Mouse (Mus musculus): ENCODE results near the gene Sesn2. TPM values are rescaled to one million over a fixed set of nuclear protein-coding genes. Genes with fewer than 3 reads are reported as not detected.

Gene Sesn2
- polyA plus RNA-seq, 1 experiment: 10.1 TPM

DNA sequence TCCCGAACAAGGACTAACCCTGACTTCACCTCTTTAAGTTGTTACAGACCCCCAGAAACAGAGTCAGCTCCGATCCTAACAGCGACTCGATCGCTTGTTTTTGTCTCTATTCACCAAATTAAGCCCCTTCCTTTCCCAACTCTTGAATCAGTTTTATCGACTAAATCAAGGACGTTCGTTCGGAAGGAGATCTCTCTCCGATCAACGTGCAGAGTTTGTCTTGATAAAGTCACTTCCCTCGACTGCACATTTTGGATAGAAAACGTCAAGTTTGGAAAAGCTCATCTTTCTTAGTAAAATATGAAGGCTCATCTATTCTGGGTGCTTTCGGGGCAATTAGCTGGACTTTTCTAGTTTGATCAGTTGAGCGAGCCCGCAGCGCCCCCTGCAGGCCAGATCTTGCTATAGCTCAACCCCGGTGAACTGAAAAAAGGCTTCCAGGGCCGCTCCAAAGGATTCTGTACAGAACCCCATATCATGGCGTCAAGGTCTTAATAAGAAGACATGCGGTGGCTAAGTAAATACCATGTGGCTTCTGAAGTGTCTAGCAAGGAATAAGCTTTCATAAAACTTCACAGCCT, 4.3 kb upstream of the Sesn2 start:
- DNase-seq (ENCODE audit: low spot score): peak; percentile 68

DNA sequence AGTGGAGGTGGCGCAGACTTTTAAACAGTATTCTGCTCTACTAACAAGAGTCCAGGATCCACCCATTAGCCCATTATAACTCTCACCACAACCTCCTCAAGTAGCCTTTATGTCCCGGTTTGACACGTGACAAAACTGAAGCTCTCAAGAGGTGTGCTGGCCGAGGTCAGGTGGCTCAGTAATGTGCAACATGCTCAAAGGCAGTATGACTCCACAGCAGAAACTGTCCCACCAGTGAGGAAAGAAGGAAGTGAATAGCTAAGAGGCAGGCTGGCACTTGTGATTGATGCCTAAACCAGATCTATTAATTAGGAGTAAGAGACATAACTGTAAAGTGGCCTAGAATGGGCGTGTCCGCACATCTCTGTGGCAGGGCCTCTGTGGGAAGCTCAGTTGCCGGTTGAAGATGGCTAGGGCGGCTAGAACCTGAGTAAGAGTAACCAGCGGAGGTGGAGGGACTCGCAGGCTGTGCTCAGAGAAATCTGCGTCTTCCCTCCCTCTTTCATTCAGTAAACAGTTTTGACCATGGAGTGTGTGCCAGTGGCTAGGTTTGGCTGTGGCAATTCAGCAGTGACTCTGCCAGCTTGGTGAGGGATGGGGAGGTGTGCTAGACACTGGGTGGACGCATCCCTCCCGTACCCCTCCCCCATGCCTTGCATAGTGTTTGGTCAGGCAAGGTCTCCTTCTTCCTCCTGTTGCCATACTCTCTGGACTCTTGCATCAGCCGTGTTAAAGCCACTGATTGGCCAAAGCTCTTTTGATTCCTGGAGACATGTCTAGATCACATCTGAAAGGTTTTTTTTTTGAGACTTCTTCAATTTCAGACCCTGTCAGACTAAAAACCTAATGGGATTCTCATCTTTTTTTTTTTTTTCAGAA, 3.3 kb upstream of the Sesn2 start:
- no peak for DNase-seq (ENCODE audit: low spot score)

DNA sequence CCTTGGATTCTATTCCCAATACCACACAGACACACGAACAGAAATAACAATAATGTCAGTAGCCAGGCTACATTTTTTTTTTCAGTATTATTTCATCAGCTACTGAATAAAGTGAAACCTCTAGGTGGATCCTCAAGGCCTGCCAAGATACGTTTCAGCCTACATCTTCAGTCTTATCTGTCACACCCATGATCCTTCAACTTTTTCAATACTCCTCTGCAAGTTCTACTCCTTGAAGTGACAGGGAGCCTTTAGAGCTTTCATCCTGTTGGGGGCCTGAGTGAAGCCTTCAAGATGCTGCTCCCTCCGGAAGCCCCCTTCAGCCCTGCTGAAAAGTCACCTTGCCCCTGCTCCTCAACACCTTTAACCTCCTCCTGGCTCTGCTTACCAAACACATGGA, 1.8 kb upstream of the Sesn2 start:
- no peak for DNase-seq (ENCODE audit: low spot score)

DNA sequence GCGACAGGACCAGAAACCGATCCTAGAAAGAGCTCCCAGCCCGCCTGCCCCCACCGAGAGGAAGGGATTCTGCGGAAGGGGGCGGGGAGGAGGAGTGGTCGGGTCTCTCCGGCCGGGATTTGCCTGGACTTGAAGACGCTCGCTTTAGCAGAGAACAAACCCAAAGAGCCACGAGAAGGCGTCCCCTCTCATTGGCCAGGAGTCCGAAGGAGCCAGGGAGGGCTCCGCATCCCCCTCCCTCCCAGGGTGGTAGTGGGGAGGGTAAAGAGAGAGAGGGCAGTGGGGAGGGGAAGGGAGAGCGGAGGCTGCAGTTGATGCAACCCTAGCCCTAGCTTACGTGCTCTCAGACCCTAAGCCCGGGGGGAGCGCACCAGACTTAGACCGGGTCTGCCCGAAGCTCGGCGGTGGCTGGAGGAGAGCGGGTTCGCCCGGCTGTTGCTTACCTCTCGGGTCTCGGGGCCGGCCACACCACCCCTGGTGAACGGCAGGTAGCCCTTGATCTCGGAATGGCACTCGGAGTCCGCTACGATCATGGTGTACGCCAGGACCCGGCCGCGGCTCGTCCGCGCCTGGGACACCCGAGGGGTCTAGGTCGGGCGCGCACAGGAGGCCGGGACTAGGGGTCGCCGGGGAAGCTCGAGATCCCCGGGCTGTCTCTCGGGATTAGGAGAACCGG, 542 bp downstream of the Sesn2 start:
- peak; percentile 68 for DNase-seq (ENCODE audit: low spot score)

DNA sequence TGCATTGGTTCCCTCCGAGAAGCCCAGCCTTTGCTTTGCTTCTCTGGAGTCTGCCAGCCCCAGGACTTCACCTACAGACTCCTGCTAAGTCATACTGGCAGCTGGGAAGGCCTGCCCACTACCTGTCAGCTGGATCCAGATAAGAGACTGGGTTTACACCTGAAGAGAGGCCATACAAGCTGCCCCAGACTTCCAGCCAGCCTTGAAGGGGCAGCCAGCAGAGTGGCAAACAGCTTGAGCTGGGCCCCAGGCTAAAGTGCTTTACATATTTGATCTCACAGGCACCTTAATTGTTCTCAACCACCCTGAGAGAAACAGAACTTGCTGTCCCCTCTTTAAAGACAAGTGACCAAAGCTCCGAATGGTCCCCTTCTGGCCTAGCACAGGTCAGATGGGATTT, 3.1 kb downstream of the Sesn2 start:
- no peak for DNase-seq (ENCODE audit: low spot score)

DNA sequence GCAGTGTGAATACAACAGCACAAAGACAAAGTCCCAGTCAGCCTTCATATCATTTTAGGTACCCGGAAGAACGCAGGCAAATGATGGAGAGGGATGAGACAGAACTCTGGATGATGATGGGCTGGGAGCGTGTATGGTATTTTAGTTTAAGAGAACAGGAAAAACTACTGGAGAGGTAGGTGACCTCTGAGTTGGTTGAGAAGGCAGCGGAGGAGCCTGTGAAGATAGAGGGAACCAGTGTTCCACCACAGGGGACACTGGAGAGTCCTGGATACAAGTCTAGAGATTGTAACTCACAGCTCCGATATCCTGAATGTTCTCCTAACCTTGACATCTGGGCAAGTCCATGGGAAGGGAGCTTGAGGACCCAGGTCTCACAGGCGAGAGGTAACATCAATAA, 4.1 kb downstream of the Sesn2 start:
- no peak for DNase-seq (ENCODE audit: low spot score)

DNA sequence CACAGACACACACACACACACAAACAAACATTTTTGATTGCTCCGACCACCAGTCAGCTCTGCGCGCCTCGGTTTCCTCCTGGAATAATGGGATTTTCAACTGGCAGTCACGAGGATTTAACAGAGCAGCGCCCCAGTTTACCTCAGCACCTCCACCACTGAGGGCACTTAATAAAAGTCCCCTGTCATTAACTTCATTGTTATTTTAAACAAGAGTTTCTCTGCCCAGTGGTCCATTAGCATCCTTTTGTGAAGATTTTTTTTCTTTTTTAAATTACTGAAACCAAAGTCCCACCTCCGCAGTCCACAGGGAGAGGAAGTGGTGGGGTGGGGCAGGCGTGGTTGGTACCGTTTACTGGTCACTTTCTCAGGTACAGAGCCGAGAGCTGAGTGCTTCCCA, 4.5 kb downstream of the Sesn2 start:
- no peak for DNase-seq (ENCODE audit: low spot score)

DNA sequence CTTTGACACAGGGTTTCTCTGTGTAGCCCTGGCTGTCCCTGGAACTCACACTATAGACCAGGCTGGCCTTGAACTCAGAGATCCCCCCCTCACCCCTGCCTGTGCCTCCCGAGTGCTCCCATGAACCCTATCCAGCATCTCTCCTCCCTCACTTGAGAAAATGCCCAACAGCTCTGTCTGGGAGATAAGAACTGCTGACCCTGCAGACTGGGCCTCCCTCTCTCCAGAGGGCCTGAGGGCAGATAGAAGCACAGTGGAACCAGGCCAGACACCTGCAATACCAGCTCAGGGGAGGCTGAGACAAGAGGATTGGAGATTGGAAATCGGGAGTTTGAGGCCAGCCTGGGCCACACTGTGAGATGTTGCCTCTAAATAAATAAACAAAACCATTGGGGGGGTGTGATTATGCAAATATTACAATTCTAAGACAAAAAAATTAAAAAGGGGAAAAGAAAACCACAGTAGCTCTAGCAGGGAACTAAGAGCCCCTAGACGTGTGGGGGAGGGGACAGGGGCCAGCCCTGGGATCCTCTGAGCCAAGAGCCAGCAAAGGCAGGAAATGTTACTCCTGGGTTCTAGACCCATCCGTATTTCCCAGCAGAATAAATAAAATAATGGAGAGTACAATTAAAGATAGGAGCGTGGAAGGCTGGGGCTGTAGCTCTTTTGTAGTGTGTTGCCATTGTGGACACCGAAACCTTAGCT, 5.1 kb downstream of the Sesn2 start:
- no peak for DNase-seq (ENCODE audit: low spot score)

DNA sequence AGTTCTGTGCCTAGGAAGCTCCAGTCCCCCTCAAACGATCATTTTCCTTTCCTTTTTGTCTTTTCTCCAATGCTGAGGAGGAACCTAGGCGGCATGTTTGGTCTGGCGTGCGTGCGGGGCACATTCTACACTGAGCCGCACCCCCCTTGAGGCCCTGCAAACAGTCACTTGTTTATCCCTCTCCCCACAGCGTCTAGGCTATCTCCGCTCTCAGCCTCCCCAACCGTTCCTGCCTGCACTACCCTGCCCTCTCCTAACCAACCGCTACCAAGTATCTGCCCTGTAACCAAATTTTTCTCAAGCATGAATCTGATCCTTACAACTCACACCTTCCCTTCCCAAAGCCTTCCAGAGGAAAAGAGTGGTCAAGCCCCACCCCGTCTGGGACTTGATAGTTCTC, 7.0 kb downstream of the Sesn2 start:
- DNase-seq (ENCODE audit: low spot score): no peak

DNA sequence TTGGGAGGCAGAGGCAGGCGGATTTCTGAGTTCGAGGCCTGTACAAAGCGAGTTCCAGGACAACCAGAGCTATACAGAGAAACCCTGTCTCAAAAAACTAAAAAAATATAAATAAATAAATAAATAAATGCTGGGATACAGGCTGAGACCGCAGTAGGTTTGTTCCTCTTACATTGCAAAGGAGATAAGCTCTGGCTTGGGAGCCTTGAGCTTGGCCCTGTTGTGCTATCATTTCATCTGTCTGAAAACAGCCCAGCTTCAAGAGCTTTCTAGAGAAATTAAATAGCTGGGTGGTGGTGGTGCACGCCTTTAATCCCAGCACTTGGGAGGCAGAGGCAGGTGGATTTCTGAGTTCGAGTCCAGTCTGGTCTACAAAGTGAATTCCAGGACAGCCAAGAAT, 8.7 kb downstream of the Sesn2 start:
- DNase-seq (ENCODE audit: low spot score): no peak

DNA sequence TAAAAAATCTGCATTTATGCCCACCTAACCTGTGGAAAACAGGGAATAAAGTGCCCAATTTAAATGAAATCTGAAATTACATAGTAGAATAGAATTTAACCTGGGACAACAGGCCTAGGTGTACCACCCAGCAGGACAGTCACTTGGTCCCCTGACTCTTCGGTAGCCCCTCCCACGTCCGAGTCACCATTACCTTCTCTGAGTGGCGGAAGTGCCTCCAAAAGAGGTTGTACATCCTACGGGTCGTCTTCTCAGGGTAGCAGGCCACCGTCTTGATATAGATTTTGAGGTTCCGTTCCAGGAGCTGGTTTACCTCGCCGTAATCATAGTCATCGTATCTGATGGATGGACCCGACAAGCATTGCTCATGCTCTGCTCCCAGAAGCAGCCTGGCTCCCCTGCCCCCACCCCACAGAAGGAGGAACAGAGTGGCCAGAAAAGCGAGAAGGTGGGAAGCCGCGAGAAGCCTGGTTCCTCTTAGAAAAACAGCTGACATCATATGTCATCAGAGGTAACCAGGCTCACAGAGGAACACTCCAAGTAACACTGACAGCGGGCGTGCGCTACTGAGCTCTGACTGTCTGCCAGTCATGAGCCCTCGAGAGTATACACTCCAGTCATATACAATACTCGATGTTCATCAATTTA, 15.9 kb downstream of the Sesn2 start:
- DNase-seq (ENCODE audit: low spot score): no peak

DNA sequence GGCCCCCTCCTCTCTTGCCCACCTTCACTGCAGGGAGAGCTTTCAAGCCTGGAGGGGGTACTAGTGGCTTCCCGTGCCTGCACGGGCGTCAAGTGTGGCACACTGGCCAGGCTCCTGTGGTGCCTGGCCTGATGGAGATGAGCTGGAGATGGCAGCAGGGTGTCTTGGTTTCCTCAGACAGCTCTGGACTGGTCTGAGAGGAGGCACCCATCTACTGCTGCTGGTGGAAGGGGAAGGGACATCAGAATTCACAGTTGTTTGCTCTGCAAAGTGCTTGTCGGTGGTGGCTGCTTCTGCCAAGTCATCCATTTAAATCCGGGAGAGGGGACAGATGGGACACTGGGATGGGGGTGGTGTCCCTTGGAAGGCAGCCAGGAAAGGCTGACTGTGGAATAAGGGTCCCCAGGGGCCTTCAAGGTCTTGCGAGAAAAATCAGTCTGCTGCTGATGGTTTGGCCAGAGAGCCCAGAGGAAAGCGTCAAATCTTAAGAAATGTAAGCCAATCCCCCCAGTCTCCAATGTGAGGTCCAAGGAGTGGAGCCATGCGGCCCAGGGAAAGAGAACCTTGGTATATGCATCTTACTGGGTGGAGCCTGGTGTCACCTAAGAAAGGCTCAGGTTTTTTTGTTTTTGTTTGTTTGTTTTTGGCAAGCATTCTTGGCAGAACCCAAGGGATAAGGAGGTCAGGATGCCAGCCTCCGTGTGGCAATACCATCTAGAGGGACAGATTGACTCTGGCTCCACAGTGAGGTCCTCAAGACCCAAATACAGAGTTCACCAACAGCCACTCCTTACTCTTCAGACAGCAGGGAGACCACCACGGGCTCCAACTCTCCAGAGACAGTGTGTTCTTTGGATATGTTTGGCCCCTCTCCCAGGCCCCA, 17.9 kb downstream of the Sesn2 start:
- DNase-seq (ENCODE audit: low spot score): no peak

DNA sequence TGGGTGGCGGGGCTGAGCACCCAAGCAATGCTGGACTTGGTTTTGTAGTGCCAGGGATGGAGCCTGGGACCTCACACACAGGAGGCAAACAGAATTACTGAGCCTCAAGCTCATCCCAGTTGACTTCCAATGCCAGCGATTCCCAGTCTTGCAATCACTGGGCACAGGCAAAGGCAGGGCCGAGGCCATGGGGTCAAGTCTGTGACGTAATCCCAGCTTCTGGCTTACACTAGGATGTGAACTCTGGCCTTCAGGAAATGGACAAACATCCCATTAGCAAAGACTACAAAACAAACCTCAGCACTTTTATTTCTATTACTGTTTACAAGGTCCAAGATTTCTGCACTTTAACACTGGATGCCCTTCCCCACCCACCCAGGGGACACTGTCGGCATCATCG, 18.6 kb downstream of the Sesn2 start:
- DNase-seq (ENCODE audit: low spot score): no peak

DNA sequence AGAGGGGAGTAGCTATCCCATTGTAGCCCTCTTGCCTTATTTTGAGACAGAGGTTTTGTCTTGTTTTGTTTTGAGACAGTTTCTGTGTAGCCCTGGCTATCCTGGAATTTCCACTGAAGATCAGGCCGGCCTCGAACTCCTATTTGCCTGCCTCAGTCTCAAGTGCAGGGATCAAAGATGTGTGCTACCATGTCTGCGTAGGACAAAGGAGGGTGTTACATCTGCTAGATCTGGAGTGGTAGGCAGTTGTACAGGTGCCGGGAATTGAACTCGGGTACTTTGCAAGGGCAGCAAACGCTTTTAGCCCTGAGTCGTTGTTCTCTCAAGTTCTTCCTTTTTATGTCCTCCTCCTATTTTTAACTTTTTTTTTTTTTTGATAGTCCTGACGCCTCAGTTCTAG, 19.2 kb downstream of the Sesn2 start:
- no peak for DNase-seq (ENCODE audit: low spot score)

DNA sequence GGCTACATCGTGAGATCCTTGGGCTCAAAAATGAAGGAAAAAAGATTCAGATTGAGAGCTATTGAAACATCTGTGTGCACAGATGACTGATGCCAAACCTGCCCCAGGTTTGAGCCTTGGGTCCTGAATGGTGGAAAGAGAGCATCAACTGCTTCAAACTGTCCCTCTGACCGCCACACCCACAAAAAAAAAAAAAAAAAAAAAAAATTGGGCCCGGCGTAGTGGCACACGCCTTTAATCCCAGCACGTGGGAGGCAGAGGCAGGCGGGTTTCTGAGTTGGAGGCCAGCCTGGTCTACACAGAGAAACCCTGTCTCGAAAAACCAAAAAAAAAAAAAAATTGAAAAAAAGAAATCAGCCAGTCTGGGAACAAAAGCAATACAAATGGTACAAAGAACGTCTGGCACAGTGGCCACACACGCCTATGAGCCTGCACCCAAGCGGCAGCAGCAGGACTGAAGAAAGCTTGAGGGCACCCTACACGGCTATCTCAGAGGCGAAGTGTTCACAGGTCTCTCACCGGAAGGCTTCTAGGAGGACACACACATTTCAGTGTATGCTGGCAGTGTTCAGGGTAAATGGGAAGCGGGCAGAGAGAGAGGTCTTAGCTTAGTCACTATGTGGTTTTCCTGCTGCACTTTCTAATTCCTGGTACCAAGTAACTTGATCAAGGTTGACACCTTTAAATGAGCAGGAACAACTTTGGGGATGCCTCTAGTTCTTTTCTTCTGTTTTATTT, 19.9 kb downstream of the Sesn2 start:
- DNase-seq (ENCODE audit: low spot score): no peak

DNA sequence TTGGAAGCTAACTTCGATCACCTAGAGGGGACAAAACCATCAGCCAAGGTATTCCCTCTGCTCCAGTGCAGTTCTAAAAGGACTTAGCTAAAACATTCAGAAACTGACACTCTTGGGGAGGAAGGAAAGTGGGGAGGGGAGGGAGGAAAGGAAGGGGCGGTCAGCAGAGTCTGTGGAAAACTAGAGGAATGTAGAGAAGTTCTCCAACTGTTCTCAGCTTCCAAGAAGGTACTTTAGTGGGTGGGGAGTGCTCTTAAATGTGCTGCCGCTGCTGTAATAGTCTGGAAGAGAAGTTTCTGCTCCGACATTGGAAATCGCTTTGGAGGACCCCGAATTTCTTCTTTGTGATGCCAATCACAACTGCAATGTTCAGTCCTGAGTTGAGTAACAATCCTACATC, 21.3 kb downstream of the Sesn2 start:
- no peak for DNase-seq (ENCODE audit: low spot score)

DNA sequence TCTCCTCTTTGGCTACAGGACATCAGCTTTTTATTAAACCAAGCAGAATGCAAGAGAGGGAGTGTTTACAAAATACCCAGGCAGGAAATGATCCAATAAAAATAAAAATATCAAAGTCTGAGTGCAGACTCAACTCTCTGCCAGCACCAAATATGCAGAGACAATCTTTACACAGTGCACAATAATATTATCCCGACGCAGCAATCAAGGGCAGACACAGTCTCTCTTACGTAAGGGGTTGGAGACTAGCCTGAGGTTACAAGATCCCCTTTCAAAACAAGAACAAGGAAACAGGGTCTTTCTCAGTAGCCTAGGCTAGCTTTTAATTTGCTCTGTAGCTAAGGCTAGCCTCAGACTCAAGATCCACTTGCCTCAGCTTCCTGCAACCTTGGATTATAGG, 21.8 kb downstream of the Sesn2 start:
- DNase-seq (ENCODE audit: low spot score): no peak

DNA sequence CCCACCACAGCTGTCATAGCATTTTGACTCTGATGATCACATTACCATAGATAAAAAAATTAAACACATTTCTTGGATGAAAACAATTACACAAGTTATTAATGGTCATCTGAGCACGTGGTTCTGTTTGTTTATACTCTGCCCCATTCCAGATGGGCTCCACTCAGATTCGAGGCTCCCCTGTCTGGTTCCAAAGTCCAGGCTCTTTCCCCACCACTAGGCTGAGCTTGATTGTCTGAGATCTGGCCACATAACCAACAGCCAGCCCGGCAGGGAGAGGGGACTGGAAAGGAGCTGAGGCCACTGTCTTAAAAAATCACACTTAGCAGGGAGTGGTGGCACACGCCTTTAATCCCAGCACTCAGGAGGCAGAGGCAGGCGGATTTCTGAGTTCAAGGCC, 25.5 kb downstream of the Sesn2 start:
- no peak for DNase-seq (ENCODE audit: low spot score)

DNA sequence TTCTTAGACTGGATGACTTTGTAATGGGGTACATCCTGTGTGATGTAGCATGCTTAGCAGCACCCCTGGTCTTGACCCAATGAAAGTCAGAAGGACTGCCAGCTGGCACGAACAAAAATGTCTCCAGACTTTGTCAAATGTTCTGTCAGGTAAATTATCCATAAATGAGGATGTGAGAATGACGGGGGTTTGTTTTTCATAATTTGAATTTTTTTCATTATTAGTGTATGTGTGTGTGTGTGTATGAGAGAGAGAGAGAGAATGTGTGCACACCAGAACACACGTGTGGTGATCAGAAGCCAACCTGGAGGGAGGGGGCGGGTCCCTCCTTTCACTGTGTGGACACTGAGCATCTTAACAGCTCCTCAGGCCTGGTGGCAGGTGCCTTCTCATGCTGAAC, 26.1 kb downstream of the Sesn2 start:
- DNase-seq (ENCODE audit: low spot score): no peak

DNA sequence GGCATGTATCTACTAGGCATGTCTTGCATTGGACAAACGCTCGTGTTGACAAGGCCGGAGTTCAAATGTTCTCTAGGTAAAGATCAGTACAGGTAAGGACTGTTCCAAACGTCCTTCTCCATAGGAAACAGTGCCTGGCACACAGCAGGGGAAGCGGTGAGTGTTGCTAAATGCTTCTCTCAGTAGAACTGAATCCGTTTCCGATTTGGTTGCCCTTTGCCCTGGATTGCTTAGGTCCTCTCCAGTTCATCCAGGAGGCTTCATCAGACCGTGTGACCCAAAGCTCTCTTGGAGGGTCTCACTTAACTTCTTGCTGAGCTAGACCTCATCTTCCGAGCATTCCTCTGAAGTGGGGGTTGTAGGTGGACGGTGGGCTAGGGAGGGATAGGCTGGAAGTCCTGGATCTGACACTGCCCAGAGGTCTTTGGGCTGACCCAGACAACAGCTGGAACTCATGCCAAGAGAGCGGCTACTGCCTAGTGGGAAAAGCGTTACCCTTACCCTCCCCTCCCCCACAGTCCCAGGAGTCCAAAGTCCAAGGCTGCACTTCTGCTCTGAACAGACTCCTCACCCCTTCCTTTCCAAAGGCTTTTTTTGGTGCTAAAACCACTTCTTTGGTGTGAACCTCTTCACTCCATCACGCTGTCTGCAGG, 27.2 kb downstream of the Sesn2 start:
- DNase-seq (ENCODE audit: low spot score): no peak
